Mouse (Mus musculus): ENCODE results near the gene Hpse2. TPM values are rescaled to one million over a fixed set of nuclear protein-coding genes. Genes with fewer than 3 reads are reported as not detected.

The Hpse2 gene
- 12.4 and 14.9 TPM in 2 replicates for polyA plus RNA-seq (2016; fragmentation: Nextera tagmentation; extraction: Ambion mirVana)

- Histone ChIP-seq H3K9me3 (no peaks in the 10 kb centered on the region), H3K9ac (peak within 1 kb of the TSS; percentile 63), H3K27ac (peak within 1 kb of the TSS; percentile 84), H3K36me3 (no peaks in the 10 kb centered on the region), H3K4me1 (peaks cover 11% of the 10 kb centered on the region; the same call in 1 of the 2 replicates), H3K4me2 (replicated peaks) (peak within 1 kb of the TSS; percentile 62), H3K4me3 (peak within 1 kb of the TSS; percentile 48), H3K27me3 (peaks cover 39% of the 10 kb centered on the region)
- 1% methylated on average over 18 of the region's 18 CpGs for WGBS
- no peak for ATAC-seq (ENCODE audit: insufficient number of reproducible peaks, insufficient read depth, low FRiP score, low TSS enrichment)
Measured at GRCm38 (mm10) chr19:43388017-43388904, at the start of gene Hpse2. TSS of gene Hpse2 (minus strand) at chr19:43388355.

- Histone ChIP-seq H3K9me3 (no peaks in the 10 kb centered on the region), H3K4me3 (no peak overlapping the region), H3K4me2 (replicated peaks) (no peak overlapping the region), H3K27me3 (no peaks in the 10 kb centered on the region), H3K4me1 (no peaks in the 10 kb centered on the region), H3K9ac (no peak overlapping the region), H3K27ac (no peak overlapping the region), H3K36me3 (no peaks in the 10 kb centered on the region)
- WGBS, result 90% methylated on average over 24 of the region's 24 CpGs
- ATAC-seq (ENCODE audit: insufficient number of reproducible peaks, insufficient read depth, low FRiP score, low TSS enrichment), result no peak
Measured at GRCm38 (mm10) chr19:43427446-43428224, 39.5 kb upstream of the Hpse2 start.

GRCm38 (mm10) chr19:43424082-43424481 lies 35.9 kb upstream of the Hpse2 start:
- Histone ChIP-seq H3K27ac (no peak overlapping the region), H3K4me1 (no peaks in the 10 kb centered on the region), H3K9ac (no peak overlapping the region), H3K4me2 (replicated peaks) (no peak overlapping the region), H3K27me3 (no peaks in the 10 kb centered on the region), H3K4me3 (no peak overlapping the region), H3K36me3 (no peaks in the 10 kb centered on the region), H3K9me3 (no peaks in the 10 kb centered on the region)
- ATAC-seq (ENCODE audit: insufficient number of reproducible peaks, insufficient read depth, low FRiP score, low TSS enrichment), result no peak
- 74% methylated on average over 2 of the region's 2 CpGs for WGBS

GRCm38 (mm10) chr19:43420506-43420905 lies 32.4 kb upstream of the Hpse2 start:
- no peaks in the 10 kb centered on the region for H3K9me3 ChIP-seq
- no peak for ATAC-seq (ENCODE audit: insufficient number of reproducible peaks, insufficient read depth, low FRiP score, low TSS enrichment)
- H3K36me3 ChIP-seq, result no peaks in the 10 kb centered on the region
- no peaks in the 10 kb centered on the region for H3K27me3 ChIP-seq
- no peak overlapping the region for H3K27ac ChIP-seq
- H3K4me3 ChIP-seq, result no peak overlapping the region
- no peak overlapping the region for H3K9ac ChIP-seq
- no peaks in the 10 kb centered on the region for H3K4me1 ChIP-seq
- 80% methylated on average over 3 of the region's 3 CpGs for WGBS
- H3K4me2 ChIP-seq (replicated peaks), result no peak overlapping the region

GRCm38 (mm10) chr19:43415565-43415964 lies 27.4 kb upstream of the Hpse2 start:
- Histone ChIP-seq H3K9ac (no peak overlapping the region), H3K4me3 (no peak overlapping the region), H3K4me1 (no peaks in the 10 kb centered on the region), H3K27ac (no peak overlapping the region), H3K4me2 (replicated peaks) (no peak overlapping the region), H3K36me3 (no peaks in the 10 kb centered on the region), H3K9me3 (no peaks in the 10 kb centered on the region), H3K27me3 (no peaks in the 10 kb centered on the region)
- 70% methylated on average over 2 of the region's 2 CpGs for WGBS
- ATAC-seq (ENCODE audit: insufficient number of reproducible peaks, insufficient read depth, low FRiP score, low TSS enrichment), result no peak

GRCm38 (mm10) chr19:43407181-43407580 lies 19.0 kb upstream of the Hpse2 start:
- H3K27me3 ChIP-seq, result no peaks in the 10 kb centered on the region
- no peak for ATAC-seq (ENCODE audit: insufficient number of reproducible peaks, insufficient read depth, low FRiP score, low TSS enrichment)
- no peaks in the 10 kb centered on the region for H3K9me3 ChIP-seq
- H3K27ac ChIP-seq, result no peak overlapping the region
- no peaks in the 10 kb centered on the region for H3K36me3 ChIP-seq
- H3K4me1 ChIP-seq, result no peaks in the 10 kb centered on the region
- 34% methylated on average over 1 of the region's 1 CpGs for WGBS
- no peak overlapping the region for H3K4me2 ChIP-seq (replicated peaks)
- no peak overlapping the region for H3K4me3 ChIP-seq
- H3K9ac ChIP-seq, result no peak overlapping the region

GRCm38 (mm10) chr19:43396327-43396726 lies 8.2 kb upstream of the Hpse2 start:
- no peak for ATAC-seq (ENCODE audit: insufficient number of reproducible peaks, insufficient read depth, low FRiP score, low TSS enrichment)
- Histone ChIP-seq H3K9me3 (no peaks in the 10 kb centered on the region), H3K9ac (no peak overlapping the region), H3K27me3 (no peaks in the 10 kb centered on the region), H3K4me1 (no peaks in the 10 kb centered on the region), H3K27ac (no peak overlapping the region), H3K36me3 (no peaks in the 10 kb centered on the region), H3K4me3 (no peak overlapping the region), H3K4me2 (replicated peaks) (no peak overlapping the region)
- WGBS, result 5% methylated on average over 4 of the region's 4 CpGs

- Histone ChIP-seq H3K4me2 (replicated peaks) (peak overlapping the region; percentile 62), H3K9me3 (no peaks in the 10 kb centered on the region), H3K27me3 (peaks cover 43% of the 10 kb centered on the region), H3K27ac (peak overlapping the region; percentile 84), H3K9ac (peak overlapping the region; percentile 63), H3K36me3 (no peaks in the 10 kb centered on the region), H3K4me1 (peaks cover 11% of the 10 kb centered on the region; the same call in 1 of the 2 replicates), H3K4me3 (peak overlapping the region; percentile 48)
- ATAC-seq (ENCODE audit: insufficient number of reproducible peaks, insufficient read depth, low FRiP score, low TSS enrichment), result no peak
- under 1% methylated on average over 14 of the region's 14 CpGs for WGBS
Measured at GRCm38 (mm10) chr19:43387071-43387770, 934 bp downstream of the Hpse2 start.

- Histone ChIP-seq H3K27ac (peak overlapping the region; percentile 84), H3K4me3 (peak overlapping the region; percentile 48), H3K27me3 (peaks cover 43% of the 10 kb centered on the region), H3K9ac (peak overlapping the region; percentile 63), H3K9me3 (no peaks in the 10 kb centered on the region), H3K36me3 (no peaks in the 10 kb centered on the region), H3K4me1 (peaks cover 11% of the 10 kb centered on the region; the same call in 1 of the 2 replicates), H3K4me2 (replicated peaks) (peak overlapping the region; percentile 62)
- under 1% methylated on average over 48 of the region's 48 CpGs for WGBS
- ATAC-seq (ENCODE audit: insufficient number of reproducible peaks, insufficient read depth, low FRiP score, low TSS enrichment), result no peak
Measured at GRCm38 (mm10) chr19:43386041-43386952, 1.9 kb downstream of the Hpse2 start.

- Histone ChIP-seq H3K36me3 (no peaks in the 10 kb centered on the region), H3K4me1 (peaks cover 11% of the 10 kb centered on the region; the same call in 1 of the 2 replicates), H3K4me3 (peak overlapping the region; percentile 48), H3K9me3 (no peaks in the 10 kb centered on the region), H3K9ac (peak overlapping the region; percentile 67), H3K27ac (0 out of 2 replicates have a peak overlapping the region, but pooled peaks have one; percentile 84), H3K4me2 (replicated peaks) (peak overlapping the region; percentile 62), H3K27me3 (peaks cover 43% of the 10 kb centered on the region)
- WGBS, result under 1% methylated on average over 13 of the region's 13 CpGs
- no peak for ATAC-seq (ENCODE audit: insufficient number of reproducible peaks, insufficient read depth, low FRiP score, low TSS enrichment)
Measured at GRCm38 (mm10) chr19:43385451-43385850, 2.7 kb downstream of the Hpse2 start.

All from embryonic facial prominence, embryonic 12.5 days (tissue).